Mouse (Mus musculus): ENCODE data around the gene Slc25a21. TPM values are rescaled to one million over a fixed set of nuclear protein-coding genes. Genes with fewer than 3 reads are reported as not detected.

Slc25a21 gene
- total and polyA plus RNA-seq, 2 experiments from 2014 or later: 0.19 to 0.29 TPM

DNA sequence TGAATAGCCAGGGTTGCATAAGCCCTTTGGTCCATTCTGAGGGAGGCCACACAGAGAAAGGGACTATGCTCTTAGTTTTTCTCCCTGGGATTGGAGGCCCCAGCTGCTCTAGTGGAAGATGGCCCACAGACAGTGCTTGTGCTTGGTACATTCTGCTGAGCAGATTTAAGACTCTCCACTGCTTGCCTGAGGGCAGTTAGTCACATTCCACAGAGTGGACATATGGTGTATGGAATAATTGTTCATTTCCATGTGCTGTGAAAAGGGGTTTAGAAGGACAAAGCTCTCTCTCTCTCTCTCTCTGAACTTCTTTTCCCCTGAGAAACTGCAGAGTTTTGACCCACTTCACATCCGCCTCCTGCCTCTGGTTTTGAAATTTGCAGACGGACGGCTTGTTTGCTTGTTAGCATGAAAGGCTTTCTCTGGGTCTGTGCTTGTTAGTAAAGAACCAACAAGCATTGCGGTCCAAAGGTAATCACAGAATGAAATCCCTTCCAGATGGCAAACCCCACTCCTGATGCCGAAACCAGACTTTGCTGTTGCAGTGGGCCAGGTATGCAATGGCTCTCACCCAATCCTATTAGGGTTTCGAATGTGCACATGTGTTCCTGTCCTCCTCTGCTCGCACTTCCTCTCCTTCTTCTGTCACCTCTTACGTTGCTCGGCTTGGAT, 527.7 kb downstream of the Slc25a21 start:
- no peak for TF ChIP-seq CTCF (IDR thresholded peaks at IDR 0.05; ENCODE audit: low read depth)
- 67% methylated on average over 9 of the region's 9 CpGs for WGBS
- Histone ChIP-seq H3K9me3 (ENCODE audit: low read length) (no peaks in the 10 kb centered on the region), H3K4me2 (ENCODE audit: low read depth) (no peak overlapping the region), H3K27me3 (ENCODE audit: insufficient read depth, low read length) (no peaks in the 10 kb centered on the region), H3K9ac (no peak overlapping the region), H3K27ac (ENCODE audit: low read depth, low read length) (no peak overlapping the region), H3K36me3 (ENCODE audit: insufficient read depth) (no peaks in the 10 kb centered on the region), H3K4me3 (ENCODE audit: low read depth, low read length) (no peak overlapping the region), H3K4me1 (ENCODE audit: insufficient read depth) (no peaks in the 10 kb centered on the region)
- ATAC-seq (no peak), DNase-seq (no peak)

Other genes starting within 250 kb of the Slc25a21 start
- 25.3 and 27.9 TPM in 2 replicates for gene Prps1l3, start 32.9 kb upstream of the Slc25a21 start, total RNA-seq (2014; rRNA removed)
- 12.3 and 15.7 TPM in 2 replicates for gene Prps1l3, start 32.9 kb upstream of the Slc25a21 start, polyA plus RNA-seq (2015; fragmentation: Nextera tagmentation; extraction: Ambion mirVana)
- 6.2 and 7.1 TPM in 2 replicates for gene Mipol1, start 33.0 kb upstream of the Slc25a21 start, total RNA-seq (2014; rRNA removed)
- 3.4 and 4.5 TPM in 2 replicates for gene Mipol1, start 33.0 kb upstream of the Slc25a21 start, polyA plus RNA-seq (2015; fragmentation: Nextera tagmentation; extraction: Ambion mirVana)

All from forebrain, postnatal 0 days (tissue).